Mouse (Mus musculus) liver, embryonic 11.5 days (tissue): ENCODE results near the gene Pcsk6. TPM values are rescaled to one million over a fixed set of nuclear protein-coding genes. Genes with fewer than 3 reads are reported as not detected.

Experiments
- ATAC-seq: fragments of 200-750 bp; cut with Nextera tagmentation; replicated peaks from 2 replicates; pipeline ENCODE4 v1.8.0; 2017; ENCODE audit warnings: moderate number of reproducible peaks, mild to moderate bottlenecking, moderate TSS enrichment, moderate library complexity; ENCODE audit not compliant: low FRiP score
- DNase-seq: peaks from one replicate; pipeline ENCODE4 v3.0.0-alpha.2; 2017; ENCODE audit warnings: low spot score
- H3K27ac ChIP-seq: fragments of 300-500 bp; sonication (generic); 2 replicates; pipeline ENCODE4 v1.5.1; 2014; ENCODE audit warnings: mild to moderate bottlenecking, low read depth, low read length, control low read depth
- H3K27me3 ChIP-seq: fragments of 300-500 bp; sonication (generic); replicated peaks from 2 replicates; pipeline ENCODE4 v1.6.1; 2014; ENCODE audit warnings: low read length, mixed read lengths; ENCODE audit not compliant: control insufficient read depth, insufficient read depth
- H3K36me3 ChIP-seq: fragments of 300-500 bp; sonication (generic); 2 replicates; pipeline ENCODE4 v1.6.1; 2014; ENCODE audit warnings: mild to moderate bottlenecking, low read length, moderate library complexity, mixed read lengths; ENCODE audit not compliant: control insufficient read depth, insufficient read depth
- H3K4me1 ChIP-seq: fragments of 300-500 bp; sonication (generic); replicated peaks from 2 replicates; pipeline ENCODE4 v1.6.1; 2014; ENCODE audit warnings: low read length, mixed read lengths; ENCODE audit not compliant: control insufficient read depth, insufficient read depth
- H3K4me2 ChIP-seq: fragments of 300-500 bp; sonication (generic); 2 replicates; pipeline ENCODE4 v1.6.1; 2014; ENCODE audit warnings: mild to moderate bottlenecking, control low read depth, moderate library complexity
- H3K4me3 ChIP-seq: fragments of 300-500 bp; sonication (generic); 2 replicates; pipeline ENCODE4 v1.5.1; 2014; ENCODE audit warnings: low read depth, low read length, control low read depth
- H3K9ac ChIP-seq: fragments of 300-500 bp; sonication (generic); 2 replicates; pipeline ENCODE4 v1.6.1; 2014; ENCODE audit warnings: low read depth, low read length, control low read depth
- H3K9me3 ChIP-seq: fragments of 300-500 bp; sonication (generic); 2 replicates; pipeline ENCODE4 v1.6.1; 2016; ENCODE audit warnings: low read length, inconsistent platforms, mixed read lengths; ENCODE audit not compliant: control insufficient read depth
- WGBS: fragments of 180-500 bp; shearing (Covaris S2); extraction: QIAGEN DNeasy Blood & Tissue Kit; methylation state at CpG from one replicate; pipeline ENCODE4 v1.1.7; 2014; 5-methylcytosine and 5-hydroxymethylcytosine counted together
- polyA plus RNA-seq: library from polyadenylated mRNA; unstranded; fragments of >200 nt; fragmentation: Nextera tagmentation; extraction: Ambion mirVana; gene quantifications from 2 replicates; pipeline ENCODE4 v1.2.1, GENCODE M21; 2014

Gene Pcsk6
- polyA plus RNA-seq, 1 experiment from 2014 or later: 1.3 TPM

GRCm38 (mm10) chr7:65958105-65958504 is 96.6 kb downstream of the Pcsk6 start:
- Histone ChIP-seq H3K4me2 (no peak overlapping the region), H3K27me3 (no peaks in the 10 kb centered on the region), H3K27ac (no peak overlapping the region), H3K9ac (no peak overlapping the region), H3K4me3 (no peak overlapping the region), H3K9me3 (no peaks in the 10 kb centered on the region), H3K4me1 (no peaks in the 10 kb centered on the region), H3K36me3 (no peaks in the 10 kb centered on the region)
- DNase-seq (no peak), ATAC-seq (peak; percentile 65)
- WGBS: 75% methylated on average over 5 of the region's 5 CpGs

- H3K36me3 ChIP-seq: no peaks in the 10 kb centered on the region
- no peak overlapping the region for H3K4me3 ChIP-seq
- H3K4me2 ChIP-seq: no peak overlapping the region
- H3K9me3 ChIP-seq: 0 out of 2 replicates have a peak, but pooled peaks cover 5% of the 10 kb centered on the region
- H3K27me3 ChIP-seq: no peaks in the 10 kb centered on the region
- H3K27ac ChIP-seq: no peak overlapping the region
- DNase-seq (no peak), ATAC-seq (no peak)
- H3K4me1 ChIP-seq: no peaks in the 10 kb centered on the region
- no peak overlapping the region for H3K9ac ChIP-seq
- WGBS: 87% methylated on average over 9 of the region's 9 CpGs
Observed at GRCm38 (mm10) chr7:65959221-65959924, 97.8 kb downstream of the Pcsk6 start.

GRCm38 (mm10) chr7:65962611-65963010 is 101.1 kb downstream of the Pcsk6 start:
- H3K27me3 ChIP-seq: no peaks in the 10 kb centered on the region
- H3K9ac ChIP-seq: no peak overlapping the region
- no peak overlapping the region for H3K4me3 ChIP-seq
- WGBS: 86% methylated on average over 7 of the region's 7 CpGs
- 0 out of 2 replicates have a peak, but pooled peaks cover 5% of the 10 kb centered on the region for H3K9me3 ChIP-seq
- no peak overlapping the region for H3K4me2 ChIP-seq
- ATAC-seq (no peak), DNase-seq (no peak)
- no peaks in the 10 kb centered on the region for H3K4me1 ChIP-seq
- no peaks in the 10 kb centered on the region for H3K36me3 ChIP-seq
- no peak overlapping the region for H3K27ac ChIP-seq

- DNase-seq (no peak), ATAC-seq (no peak)
- 0 out of 2 replicates have a peak, but pooled peaks cover 5% of the 10 kb centered on the region for H3K9me3 ChIP-seq
- no peaks in the 10 kb centered on the region for H3K4me1 ChIP-seq
- no peak overlapping the region for H3K4me3 ChIP-seq
- no peak overlapping the region for H3K27ac ChIP-seq
- H3K9ac ChIP-seq: no peak overlapping the region
- no peaks in the 10 kb centered on the region for H3K36me3 ChIP-seq
- no peak overlapping the region for H3K4me2 ChIP-seq
- no peaks in the 10 kb centered on the region for H3K27me3 ChIP-seq
Observed at GRCm38 (mm10) chr7:65964398-65964797, 102.9 kb downstream of the Pcsk6 start.

- Histone ChIP-seq H3K9ac (no peak overlapping the region), H3K4me1 (no peaks in the 10 kb centered on the region), H3K27me3 (no peaks in the 10 kb centered on the region), H3K27ac (no peak overlapping the region), H3K4me3 (no peak overlapping the region), H3K36me3 (no peaks in the 10 kb centered on the region), H3K4me2 (no peak overlapping the region), H3K9me3 (no peaks in the 10 kb centered on the region)
- ATAC-seq (no peak), DNase-seq (no peak)
- 83% methylated on average over 10 of the region's 10 CpGs for WGBS
Observed at GRCm38 (mm10) chr7:65971301-65971700, 109.8 kb downstream of the Pcsk6 start.

- H3K36me3 ChIP-seq: no peaks in the 10 kb centered on the region
- no peak for DNase-seq
- H3K4me1 ChIP-seq: no peaks in the 10 kb centered on the region
- no peaks in the 10 kb centered on the region for H3K27me3 ChIP-seq
- no peaks in the 10 kb centered on the region for H3K9me3 ChIP-seq
- ATAC-seq: no peak
- no peak overlapping the region for H3K9ac ChIP-seq
- no peak overlapping the region for H3K27ac ChIP-seq
- H3K4me2 ChIP-seq: no peak overlapping the region
- WGBS: 65% methylated on average over 5 of the region's 5 CpGs
- H3K4me3 ChIP-seq: no peak overlapping the region
Observed at GRCm38 (mm10) chr7:65977286-65977685, 115.8 kb downstream of the Pcsk6 start.

GRCm38 (mm10) chr7:65977977-65978376 is 116.4 kb downstream of the Pcsk6 start:
- ATAC-seq (no peak), DNase-seq (no peak)

GRCm38 (mm10) chr7:65978996-65979823 is 117.7 kb downstream of the Pcsk6 start:
- H3K36me3 ChIP-seq: no peaks in the 10 kb centered on the region
- no peak for DNase-seq
- no peak overlapping the region for H3K27ac ChIP-seq
- no peak overlapping the region for H3K9ac ChIP-seq
- H3K27me3 ChIP-seq: no peaks in the 10 kb centered on the region
- H3K4me1 ChIP-seq: no peaks in the 10 kb centered on the region
- H3K9me3 ChIP-seq: no peaks in the 10 kb centered on the region
- WGBS: 75% methylated on average over 11 of the region's 11 CpGs
- no peak overlapping the region for H3K4me2 ChIP-seq
- H3K4me3 ChIP-seq: no peak overlapping the region
- ATAC-seq: no peak

More at GRCm38 (mm10) chr7:65977977-65978376, 116.4 kb downstream of the Pcsk6 start:
- Histone ChIP-seq H3K4me3 (no peak overlapping the region), H3K36me3 (no peaks in the 10 kb centered on the region), H3K9me3 (no peaks in the 10 kb centered on the region), H3K4me2 (no peak overlapping the region), H3K4me1 (no peaks in the 10 kb centered on the region), H3K27me3 (no peaks in the 10 kb centered on the region), H3K27ac (no peak overlapping the region), H3K9ac (no peak overlapping the region)
- WGBS: 77% methylated on average over 11 of the region's 11 CpGs
